Comparison of ENCODE assay signal across 9 mouse cellular contexts in genomic region chr7:142435524-142435923, GRCm38 (mm10). TPM values are rescaled to one million over a fixed set of nuclear protein-coding genes. Genes with fewer than 3 reads are reported as not detected.
DNase-seq lines count a peak whose midpoint lies in the region; ATAC-seq and TF ChIP-seq lines count a peak whose summit lies in the region.
"Had no signal": no experiment of that assay in that cellular context is flagged by ENCODE, and none has a peak within 500 bp of the region (broad histone marks: within the 10 kb centered on the region; RNA-seq: fewer than 3 reads in every experiment).

No protein-coding gene starts in this region.

- peak; percentile 88 for TF ChIP-seq CTCF in lung, postnatal 0 days (IDR thresholded peaks at IDR 0.05)

- TF ChIP-seq EP300 in lung, postnatal 0 days (IDR thresholded peaks at IDR 0.05): no peak

- 23% methylated on average over 4 of the region's 4 CpGs for WGBS in heart, embryonic 11.5 days (ENCODE audit: insufficient replicate concordance)
- WGBS in embryonic facial prominence, embryonic 11.5 days: 23% methylated on average over 4 of the region's 4 CpGs
- WGBS in lung, postnatal 0 days: 14% methylated on average over 4 of the region's 4 CpGs

- no peak for ATAC-seq in heart, embryonic 11.5 days (replicated peaks; ENCODE audit: insufficient number of reproducible peaks, low FRiP score, low TSS enrichment)
- ATAC-seq in embryonic facial prominence, embryonic 11.5 days (replicated peaks; ENCODE audit: insufficient number of reproducible peaks, low FRiP score, low TSS enrichment, low read depth): 0 out of 2 replicates have a peak, but pooled peaks have one; percentile 5
- ATAC-seq in lung, postnatal 0 days: no peak

- H3K4me3 ChIP-seq in heart, embryonic 11.5 days (ENCODE audit: low read depth, low read length): no peak overlapping the region
- H3K4me3 ChIP-seq in embryonic facial prominence, embryonic 11.5 days (ENCODE audit: low read depth, low read length): no peak overlapping the region
- H3K4me3 ChIP-seq in lung, postnatal 0 days (ENCODE audit: low read depth, low read length): no peak overlapping the region
- H3K4me3 ChIP-seq: neural tube, embryonic 12.5 days had no signal

- no peak overlapping the region for H3K4me2 ChIP-seq in heart, embryonic 11.5 days
- H3K4me2 ChIP-seq in embryonic facial prominence, embryonic 11.5 days (ENCODE audit: low read depth, low read length): no peak overlapping the region
- no peak overlapping the region for H3K4me2 ChIP-seq in lung, postnatal 0 days (replicated peaks; ENCODE audit: low read depth, low read length)
- H3K4me2 ChIP-seq: neural tube, embryonic 12.5 days had no signal

- H3K4me1 ChIP-seq in heart, embryonic 11.5 days (ENCODE audit: control insufficient read depth, insufficient read depth, low read length): peaks cover 18% of the 10 kb centered on the region
- H3K4me1 ChIP-seq in embryonic facial prominence, embryonic 11.5 days (ENCODE audit: control insufficient read depth, insufficient read depth, low read length): no peaks in the 10 kb centered on the region
- H3K4me1 ChIP-seq in lung, postnatal 0 days (ENCODE audit: insufficient read depth, low read depth, low read length): peaks cover 14% of the 10 kb centered on the region

- no peaks in the 10 kb centered on the region for H3K27me3 ChIP-seq in heart, embryonic 11.5 days (ENCODE audit: control insufficient read depth, insufficient read depth, low read length)
- H3K27me3 ChIP-seq in embryonic facial prominence, embryonic 11.5 days (ENCODE audit: control insufficient read depth, insufficient read depth, low read length): no peaks in the 10 kb centered on the region
- H3K27me3 ChIP-seq in lung, postnatal 0 days (replicated peaks; ENCODE audit: insufficient read depth, low read length): no peaks in the 10 kb centered on the region
- H3K27me3 ChIP-seq: neural tube, embryonic 12.5 days had no signal

- no peak overlapping the region for H3K27ac ChIP-seq in heart, embryonic 11.5 days (ENCODE audit: low read depth, low read length)
- H3K27ac ChIP-seq in embryonic facial prominence, embryonic 11.5 days (replicated peaks; ENCODE audit: low read depth, low read length): no peak overlapping the region
- no peak overlapping the region for H3K27ac ChIP-seq in lung, postnatal 0 days (ENCODE audit: low read length)
- H3K27ac ChIP-seq: neural tube, embryonic 12.5 days had no signal

- H3K36me3 ChIP-seq in heart, embryonic 11.5 days (ENCODE audit: control insufficient read depth, insufficient read depth, low read length): no peaks in the 10 kb centered on the region
- no peaks in the 10 kb centered on the region for H3K36me3 ChIP-seq in embryonic facial prominence, embryonic 11.5 days (replicated peaks; ENCODE audit: control insufficient read depth, insufficient read depth, low read depth, low read length)
- H3K36me3 ChIP-seq in lung, postnatal 0 days (ENCODE audit: insufficient read depth, low read length): no peaks in the 10 kb centered on the region
- H3K36me3 ChIP-seq: neural tube, embryonic 12.5 days had no signal

- H3K9ac ChIP-seq in heart, embryonic 11.5 days (ENCODE audit: low read depth, low read length): no peak overlapping the region
- H3K9ac ChIP-seq in embryonic facial prominence, embryonic 11.5 days (replicated peaks; ENCODE audit: low read length): no peak overlapping the region
- H3K9ac ChIP-seq in lung, postnatal 0 days (replicated peaks; ENCODE audit: low read depth): no peak overlapping the region
- H3K9ac ChIP-seq: neural tube, embryonic 12.5 days had no signal

- peak; percentile 96 for DNase-seq in heart, adult 11 months
- peak; percentile 46 for DNase-seq in adrenal gland, postnatal 25 days
- peak; percentile 89 for DNase-seq in embryonic facial prominence, embryonic 11.5 days (ENCODE audit: low spot score)
- peak; percentile 85 for DNase-seq in heart, postnatal 4 days
- DNase-seq in layer of hippocampus, postnatal 14 days (ENCODE audit: low spot score in 2 of 2): peak; percentile 60 to 77
- DNase-seq in lung, postnatal 0 days (ENCODE audit: low spot score): peak; percentile 82
- DNase-seq in spleen, adult 12 weeks (ENCODE audit: low spot score): peak; percentile 40

- H3K9me3 ChIP-seq in heart, embryonic 11.5 days (replicated peaks; ENCODE audit: control insufficient read depth, low read length): no peaks in the 10 kb centered on the region
- H3K9me3 ChIP-seq in embryonic facial prominence, embryonic 11.5 days (replicated peaks; ENCODE audit: control insufficient read depth, low read length): no peaks in the 10 kb centered on the region
- H3K9me3 ChIP-seq in lung, postnatal 0 days (ENCODE audit: low read length): no peaks in the 10 kb centered on the region
- H3K9me3 ChIP-seq: neural tube, embryonic 12.5 days had no signal

RNA-seq across cellular contexts. Expression of gene Syt8, which starts 0.9 kb away (rescaled TPM):
- polyA plus RNA-seq in heart, embryonic 11.5 days (2014; fragmentation: Nextera tagmentation; extraction: Ambion mirVana): 0.26 and 0.31 TPM in 2 replicates
- total RNA-seq in adrenal gland, postnatal 25 days (2021): not detected in 2 replicates
- polyA plus RNA-seq in embryonic facial prominence, embryonic 11.5 days (2014; fragmentation: Nextera tagmentation; extraction: Ambion mirVana): 0.52 TPM in 1 of 2 replicates, not detected in the other
- total RNA-seq in heart, postnatal 4 days (2021): not detected
- total RNA-seq in layer of hippocampus, postnatal 14 days (2021): not detected
- polyA plus RNA-seq in lung, postnatal 0 days (2015; fragmentation: Nextera tagmentation; extraction: Ambion mirVana): 0.47 and 1.1 TPM in 2 replicates

RNA-seq across cellular contexts. Expression of gene Tnni2, which starts 6.1 kb away (rescaled TPM):
- polyA plus RNA-seq in heart, embryonic 11.5 days (2014; fragmentation: Nextera tagmentation; extraction: Ambion mirVana): 46.1 and 51.6 TPM in 2 replicates
- total RNA-seq in adrenal gland, postnatal 25 days (2021): not detected in 2 replicates
- 1.4 and 2.7 TPM in 2 replicates for polyA plus RNA-seq in embryonic facial prominence, embryonic 11.5 days (2014; fragmentation: Nextera tagmentation; extraction: Ambion mirVana)
- total RNA-seq in heart, postnatal 4 days (2021): 10 to 100 TPM in 1 of 2 experiments, 1 to 10 TPM in 1; 6.6 to 16.4 TPM
- under 1 TPM in 1 of 2 experiments, not detected in 1; 0.37 TPM for total RNA-seq in layer of hippocampus, postnatal 14 days (2021)
- polyA plus RNA-seq in lung, postnatal 0 days (2015; fragmentation: Nextera tagmentation; extraction: Ambion mirVana): 1.9 and 2.1 TPM in 2 replicates

RNA-seq across cellular contexts. Expression of gene Lsp1, which starts 25.1 kb away (rescaled TPM):
- polyA plus RNA-seq in heart, embryonic 11.5 days (2014; fragmentation: Nextera tagmentation; extraction: Ambion mirVana): 31.4 and 32.1 TPM in 2 replicates
- total RNA-seq in adrenal gland, postnatal 25 days (2021): 12.6 and 14.4 TPM in 2 replicates
- polyA plus RNA-seq in embryonic facial prominence, embryonic 11.5 days (2014; fragmentation: Nextera tagmentation; extraction: Ambion mirVana): 23.3 and 23.7 TPM in 2 replicates
- 100 to 1,000 TPM in 1 of 2 experiments, 10 to 100 TPM in 1; 93.3 to 108 TPM for total RNA-seq in heart, postnatal 4 days (2021)
- total RNA-seq in layer of hippocampus, postnatal 14 days (2021): 1 to 10 TPM; 4.2 to 4.7 TPM
- 90.8 and 92.3 TPM in 2 replicates for polyA plus RNA-seq in lung, postnatal 0 days (2015; fragmentation: Nextera tagmentation; extraction: Ambion mirVana)

RNA-seq across cellular contexts. Expression of gene Ctsd, which starts 47.7 kb away (rescaled TPM):
- 378 and 446 TPM in 2 replicates for polyA plus RNA-seq in heart, embryonic 11.5 days (2014; fragmentation: Nextera tagmentation; extraction: Ambion mirVana)
- total RNA-seq in adrenal gland, postnatal 25 days (2021): 1,030 and 1,043 TPM in 2 replicates
- polyA plus RNA-seq in embryonic facial prominence, embryonic 11.5 days (2014; fragmentation: Nextera tagmentation; extraction: Ambion mirVana): 163 and 197 TPM in 2 replicates
- 100 to 1,000 TPM; 344 to 370 TPM for total RNA-seq in heart, postnatal 4 days (2021)
- total RNA-seq in layer of hippocampus, postnatal 14 days (2021): 100 to 1,000 TPM; 304 to 345 TPM
- 469 and 481 TPM in 2 replicates for polyA plus RNA-seq in lung, postnatal 0 days (2015; fragmentation: Nextera tagmentation; extraction: Ambion mirVana)

RNA-seq across cellular contexts. Expression of gene Gm49369, which starts 53.1 kb away (rescaled TPM):
- 1.9 TPM in 1 of 2 replicates, not detected in the other for polyA plus RNA-seq in heart, embryonic 11.5 days (2014; fragmentation: Nextera tagmentation; extraction: Ambion mirVana)
- total RNA-seq in adrenal gland, postnatal 25 days (2021): 0.55 TPM in 1 of 2 replicates, not detected in the other
- 2.0 TPM in 1 of 2 replicates, not detected in the other for polyA plus RNA-seq in embryonic facial prominence, embryonic 11.5 days (2014; fragmentation: Nextera tagmentation; extraction: Ambion mirVana)
- 1 to 10 TPM in 1 of 2 experiments, under 1 TPM in 1; 0.43 to 1.7 TPM for total RNA-seq in heart, postnatal 4 days (2021)
- total RNA-seq in layer of hippocampus, postnatal 14 days (2021): under 1 TPM in 1 of 2 experiments, not detected in 1; 0.71 TPM
- 0.80 TPM in 1 of 2 replicates, not detected in the other for polyA plus RNA-seq in lung, postnatal 0 days (2015; fragmentation: Nextera tagmentation; extraction: Ambion mirVana)

Comparison
In these comparisons a context has a peak if more than half of its experiments do, and no peak if none do; other contexts are left out.
1. DNase-seq: peak in every context shown above with its lines; median percentile 96 in heart, adult 11 months; 89 in embryonic facial prominence, embryonic 11.5 days; 85 in heart, postnatal 4 days; 82 in lung, postnatal 0 days; 68 in layer of hippocampus, postnatal 14 days; 46 in adrenal gland, postnatal 25 days; 40 in spleen, adult 12 weeks.